Mouse (Mus musculus): ENCODE data around the gene Abcd3.

Abcd3 gene

GRCm38 (mm10) chr3:121738742-121739342 lies 76.3 kb downstream of the Abcd3 start:
- DNase-seq (ENCODE audit: low spot score in 2 of 2): no peak

- no peak for DNase-seq (ENCODE audit: low spot score in 2 of 2)
Measured at GRCm38 (mm10) chr3:121737901-121738300, 77.2 kb downstream of the Abcd3 start.

GRCm38 (mm10) chr3:121737453-121737852 lies 77.6 kb downstream of the Abcd3 start:
- no peak for DNase-seq (ENCODE audit: low spot score in 2 of 2)

- peak; percentile 67 to 79 for DNase-seq (ENCODE audit: low spot score in 2 of 2)
Measured at GRCm38 (mm10) chr3:121736025-121736744, 78.9 kb downstream of the Abcd3 start.

- DNase-seq (ENCODE audit: low spot score in 2 of 2): no peak
Measured at GRCm38 (mm10) chr3:121735542-121735941, 79.6 kb downstream of the Abcd3 start.

GRCm38 (mm10) chr3:121729678-121730077 lies 85.4 kb downstream of the Abcd3 start:
- no peak for DNase-seq (ENCODE audit: low spot score in 2 of 2)

- DNase-seq (ENCODE audit: low spot score in 2 of 2): no peak
Measured at GRCm38 (mm10) chr3:121725651-121726050, 89.5 kb downstream of the Abcd3 start.

- no peak for DNase-seq (ENCODE audit: low spot score in 2 of 2)
Measured at GRCm38 (mm10) chr3:121724553-121724952, 90.5 kb downstream of the Abcd3 start.

- no peak for DNase-seq (ENCODE audit: low spot score in 2 of 2)
Measured at GRCm38 (mm10) chr3:121723968-121724524, 91.1 kb downstream of the Abcd3 start.

- DNase-seq (ENCODE audit: low spot score in 2 of 2): peak; percentile 79 to 86
Measured at GRCm38 (mm10) chr3:121722971-121723844, 91.9 kb downstream of the Abcd3 start, which contains the start of gene F3. Gene F3 (plus strand): TSS chr3:121723537.

- DNase-seq (ENCODE audit: low spot score in 2 of 2): no peak
Measured at GRCm38 (mm10) chr3:121721691-121722070, 93.4 kb downstream of the Abcd3 start.

GRCm38 (mm10) chr3:121720801-121721690 lies 94.1 kb downstream of the Abcd3 start:
- no peak for DNase-seq (ENCODE audit: low spot score in 2 of 2)

- no peak for DNase-seq (ENCODE audit: low spot score in 2 of 2)
Measured at GRCm38 (mm10) chr3:121719701-121720100, 95.4 kb downstream of the Abcd3 start.

GRCm38 (mm10) chr3:121718679-121719078 lies 96.4 kb downstream of the Abcd3 start:
- DNase-seq (ENCODE audit: low spot score in 2 of 2): no peak

- no peak for DNase-seq (ENCODE audit: low spot score in 2 of 2)
Measured at GRCm38 (mm10) chr3:121716480-121716879, 98.6 kb downstream of the Abcd3 start.

- DNase-seq (ENCODE audit: low spot score in 2 of 2): no peak
Measured at GRCm38 (mm10) chr3:121715741-121716459, 99.2 kb downstream of the Abcd3 start.

GRCm38 (mm10) chr3:121715336-121715735 lies 99.8 kb downstream of the Abcd3 start:
- no peak for DNase-seq (ENCODE audit: low spot score in 2 of 2)

GRCm38 (mm10) chr3:121714461-121714860 lies 100.6 kb downstream of the Abcd3 start:
- DNase-seq (ENCODE audit: low spot score in 2 of 2): no peak

- DNase-seq (ENCODE audit: low spot score in 2 of 2): no peak
Measured at GRCm38 (mm10) chr3:121713816-121714215, 101.3 kb downstream of the Abcd3 start.

GRCm38 (mm10) chr3:121713151-121713701 lies 101.9 kb downstream of the Abcd3 start:
- DNase-seq (ENCODE audit: low spot score in 2 of 2): no peak
